Mouse (Mus musculus) ES-E14 (cell line): Measurements from ENCODE around the gene Retreg3. TPM values are rescaled to one million over a fixed set of nuclear protein-coding genes. Genes with fewer than 3 reads are reported as not detected.

Experiments used
- DNase-seq: peaks from one replicate; pipeline ENCODE4 v3.0.0-alpha.2; 2013; ENCODE audit warnings: low read depth, low spot score
- H3K27ac ChIP-seq: 2 replicates; pipeline ENCODE4 v1.5.1; 2012; ENCODE audit warnings: low read depth, mild to moderate bottlenecking, low read length, moderate library complexity, mixed read lengths; ENCODE audit not compliant: poor library complexity, insufficient read depth, severe bottlenecking
- H3K36me3 ChIP-seq: 2 replicates; pipeline ENCODE4 v1.6.1; 2012; ENCODE audit warnings: mild to moderate bottlenecking, low read length, moderate library complexity, mixed read lengths; ENCODE audit not compliant: control insufficient read depth, poor library complexity, insufficient read depth, severe bottlenecking
- H3K4me1 ChIP-seq, 2 experiments: fragments of 150-350 bp in 1 of 2; sonication (generic) in 1 of 2; 2 replicates each; pipeline ENCODE4 v1.6.1; 2012; ENCODE audit warnings: low read length in 2 of 2, mild to moderate bottlenecking in 1 of 2, mixed read lengths in 1 of 2; ENCODE audit not compliant: control insufficient read depth in 2 of 2, insufficient read depth in 2 of 2, poor library complexity in 1 of 2
- H3K4me3 ChIP-seq, 2 experiments: fragments of 150-350 bp in 1 of 2; sonication (generic) in 1 of 2; 2 replicates each; pipeline ENCODE4 v1.5.1; 2012; ENCODE audit warnings: low read length in 2 of 2, low read depth in 1 of 2, mild to moderate bottlenecking in 1 of 2, mixed read lengths in 1 of 2; ENCODE audit not compliant: insufficient read depth in 1 of 2, poor library complexity in 1 of 2, severe bottlenecking in 1 of 2
- H3K9ac ChIP-seq: 2 replicates; pipeline ENCODE4 v1.6.1; 2012; ENCODE audit warnings: low read depth, mild to moderate bottlenecking, low read length, mixed read lengths; ENCODE audit not compliant: poor library complexity, insufficient read depth, severe bottlenecking
- H3K9me3 ChIP-seq: fragments of 150-350 bp; sonication (generic); 2 replicates; pipeline ENCODE4 v1.6.1; 2012; ENCODE audit warnings: low read depth, mild to moderate bottlenecking, low read length; ENCODE audit not compliant: control insufficient read depth, insufficient read depth
- CHD2 ChIP-seq: IDR thresholded peaks from 2 replicates; pipeline ENCODE4 v1.6.1; 2014; ENCODE audit warnings: mild to moderate bottlenecking, low read depth, low read length, inconsistent platforms
- HCFC1 ChIP-seq: IDR thresholded peaks from 2 replicates; pipeline ENCODE4 v1.6.1; 2012; ENCODE audit warnings: low read length, inconsistent platforms, borderline replicate concordance; ENCODE audit not compliant: insufficient read depth
- MAFK ChIP-seq: IDR thresholded peaks from 2 replicates; pipeline ENCODE4 v1.6.1; 2014; ENCODE audit warnings: mild to moderate bottlenecking, low read depth, low read length, inconsistent platforms; ENCODE audit not compliant: insufficient read depth
- ZC3H11A ChIP-seq: IDR thresholded peaks from 2 replicates; pipeline ENCODE4 v1.6.1; 2012; ENCODE audit warnings: low read depth, mild to moderate bottlenecking, inconsistent platforms, low read length, borderline replicate concordance
- ZNF384 ChIP-seq: IDR thresholded peaks from 2 replicates; pipeline ENCODE4 v1.6.1; 2012; ENCODE audit warnings: low read depth, low read length, inconsistent platforms
- in situ Hi-C, 2 experiments: fragments of 600-800 bp; cut with MboI; formaldehyde crosslinking; loops; one replicate each; pipeline ENCODE4 v1.15.1; 2025; ENCODE audit warnings: low sequenced_read_pairs in 2 of 2, inconsistent platforms in 1 of 2; ENCODE audit not compliant: unreplicated experiment in 2 of 2
- total RNA-seq: library from RNA; depleted of rRNA; stranded (reverse); fragments of 300-350 nt; gene quantifications from 2 replicates; pipeline ENCODE4 v1.2.3, GENCODE M21; 2012

Gene Retreg3
- total RNA-seq, 1 experiment, result 60.4 TPM

DNA sequence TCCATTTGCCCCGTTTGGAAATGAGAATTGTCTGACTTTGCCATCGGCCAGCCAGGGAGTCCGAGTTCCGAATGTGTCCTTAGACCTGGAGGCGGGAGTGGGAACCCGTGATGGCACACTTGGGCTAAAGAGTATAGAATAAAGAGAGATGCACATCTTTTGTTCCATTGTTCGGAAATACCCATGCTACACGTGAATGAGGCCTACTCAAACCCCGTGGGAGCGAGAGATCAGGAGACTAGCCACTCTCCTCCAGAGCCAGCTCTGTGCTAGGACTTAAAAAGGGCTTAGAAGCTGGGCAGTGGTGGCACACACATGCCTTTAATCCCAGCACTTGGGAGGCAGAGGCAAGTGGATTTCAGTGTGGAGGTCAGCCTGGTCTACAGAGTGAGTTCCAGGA, 60.2 kb downstream of the Retreg3 start:
- no peak overlapping the region for H3K9ac ChIP-seq
- in situ Hi-C loops, result loop anchor here in 1 of 2 experiments (5.0 kb wide), 1 partner anchor 77 kb away; no protein-coding TSS in a partner anchor
- TF ChIP-seq ZNF384, result no peak
- TF ChIP-seq HCFC1, result no peak
- no peak for TF ChIP-seq ZC3H11A
- TF ChIP-seq CHD2, result no peak
- TF ChIP-seq MAFK, result no peak
- H3K4me1 ChIP-seq, result peaks cover 7 to 35% of the 10 kb centered on the region in 2 experiments
- H3K27ac ChIP-seq, result no peak overlapping the region
- no peak for DNase-seq
- no peaks in the 10 kb centered on the region for H3K9me3 ChIP-seq
- H3K4me3 ChIP-seq, result no peak overlapping the region
- peaks cover 2% of the 10 kb centered on the region; the same call in 1 of the 2 replicates for H3K36me3 ChIP-seq

DNA sequence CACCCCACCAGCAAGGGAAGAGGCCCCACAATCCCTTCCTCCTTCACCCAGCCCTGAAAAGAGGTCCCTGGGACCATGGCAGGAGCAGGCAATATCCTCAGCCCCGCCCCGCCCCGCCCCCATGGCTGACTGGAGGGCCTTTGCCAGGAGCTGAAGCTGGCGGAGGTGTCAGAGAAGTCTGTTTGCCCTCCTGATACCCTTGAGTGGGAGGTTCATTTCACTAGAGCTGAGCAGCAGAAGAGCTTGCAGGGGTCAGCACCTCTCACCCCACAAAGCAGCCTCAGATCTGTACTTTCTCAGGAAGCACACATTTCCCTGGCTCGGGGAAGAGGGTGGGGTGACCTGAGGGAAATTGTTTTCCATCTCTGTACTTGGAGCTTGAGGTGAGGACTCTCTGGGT, 61.0 kb downstream of the Retreg3 start:
- Histone ChIP-seq H3K9ac (no peak overlapping the region; the same call in 1 of the 2 replicates), H3K9me3 (no peaks in the 10 kb centered on the region), H3K4me1 (peaks cover 6 to 31% of the 10 kb centered on the region in 2 experiments), H3K4me3 (no peak overlapping the region), H3K36me3 (peaks cover 2% of the 10 kb centered on the region; the same call in 1 of the 2 replicates), H3K27ac (no peak overlapping the region)
- in situ Hi-C loops, result loop anchor here in 1 of 2 experiments (5.0 kb wide), 1 partner anchor 76 kb away; no protein-coding TSS in a partner anchor
- no peak for TF ChIP-seq HCFC1
- TF ChIP-seq CHD2, result no peak
- TF ChIP-seq ZC3H11A, result no peak
- no peak for TF ChIP-seq ZNF384
- no peak for TF ChIP-seq MAFK
- DNase-seq, result no peak

DNA sequence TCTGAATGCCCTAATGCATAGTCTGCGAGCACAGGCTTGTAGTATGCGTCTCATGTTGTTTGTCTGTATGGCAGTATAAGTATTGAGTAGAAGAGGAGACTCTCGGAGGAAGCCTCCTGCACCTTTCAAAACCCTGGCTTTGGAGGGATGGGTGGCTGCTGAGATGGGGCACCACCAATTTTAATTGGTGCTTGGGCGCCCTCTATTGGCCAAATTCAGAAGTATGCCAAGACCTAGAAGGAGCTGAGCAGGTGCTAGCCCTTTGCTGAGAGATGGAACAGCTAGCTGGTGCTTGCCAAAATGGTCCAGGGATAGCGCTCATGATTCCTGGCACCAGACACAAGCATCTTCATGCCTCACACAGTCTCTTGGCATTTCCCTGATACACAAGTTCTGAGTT, 61.8 kb downstream of the Retreg3 start:
- Histone ChIP-seq H3K4me1 (peaks cover 5 to 23% of the 10 kb centered on the region in 2 experiments), H3K4me3 (no peak overlapping the region), H3K36me3 (peaks cover 2% of the 10 kb centered on the region; the same call in 1 of the 2 replicates), H3K9me3 (no peaks in the 10 kb centered on the region), H3K9ac (no peak overlapping the region), H3K27ac (no peak overlapping the region)
- TF ChIP-seq ZNF384 (no peak), ZC3H11A (no peak), HCFC1 (no peak), MAFK (no peak), CHD2 (no peak)
- peak; percentile 81 for DNase-seq
- in situ Hi-C loops, result loop anchor here in 1 of 2 experiments (5.0 kb wide), 1 partner anchor 76 kb away; no protein-coding TSS in a partner anchor

DNA sequence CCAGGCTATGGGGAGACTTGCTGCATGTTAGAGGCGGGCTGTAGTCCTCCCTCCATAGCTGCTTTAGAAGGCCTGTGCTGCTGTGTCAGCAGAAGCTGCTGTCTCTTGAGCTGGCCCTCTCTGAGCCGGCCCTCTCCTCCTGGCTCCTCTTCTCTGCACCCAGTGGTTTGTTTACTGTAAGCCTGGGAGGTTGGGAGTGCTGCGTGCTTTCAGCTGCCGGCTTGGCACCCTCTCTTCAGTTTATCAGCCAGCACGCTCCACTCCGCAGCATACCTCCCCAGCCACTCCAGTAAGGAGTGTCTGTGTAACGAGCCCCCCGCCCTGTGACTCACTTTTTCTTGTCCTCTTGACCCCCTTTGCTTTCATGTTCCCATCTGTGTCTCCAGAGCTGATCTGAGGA, 62.8 kb downstream of the Retreg3 start:
- Histone ChIP-seq H3K9me3 (no peaks in the 10 kb centered on the region), H3K9ac (no peak overlapping the region), H3K4me3 (no peak overlapping the region), H3K36me3 (no peaks in the 10 kb centered on the region; the same call in 1 of the 2 replicates), H3K27ac (no peak overlapping the region), H3K4me1 (peaks cover 5 to 16% of the 10 kb centered on the region in 2 experiments; a peak in 3 of 4 replicates)
- no peak for DNase-seq
- TF ChIP-seq ZNF384, result no peak
- TF ChIP-seq HCFC1, result no peak
- no peak for TF ChIP-seq ZC3H11A
- TF ChIP-seq CHD2, result no peak
- TF ChIP-seq MAFK, result peak; percentile 56; the same call in 1 of the 2 replicates
- in situ Hi-C loops, result loop anchor here in 1 of 2 experiments (5.0 kb wide), 1 partner anchor 75 kb away; no protein-coding TSS in a partner anchor

DNA sequence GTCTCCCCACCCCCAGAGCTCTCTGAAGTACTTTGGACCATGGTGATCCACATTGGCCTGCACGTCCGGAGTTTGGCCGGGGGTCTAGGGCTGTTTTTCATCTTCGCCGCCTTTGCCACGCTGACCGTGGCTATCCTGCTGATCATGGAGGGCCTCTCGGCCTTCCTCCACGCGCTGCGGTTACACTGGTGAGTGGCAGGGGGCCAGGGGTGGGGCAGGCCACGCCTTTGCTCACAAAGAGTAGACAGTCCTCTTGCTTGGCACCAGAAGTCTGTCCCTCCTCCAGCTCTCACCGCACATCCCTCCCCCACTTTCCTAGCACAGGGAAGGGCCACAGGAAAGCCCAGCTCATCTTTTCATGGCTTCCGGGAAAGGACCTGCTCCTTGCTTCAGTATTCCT, 64.3 kb downstream of the Retreg3 start:
- Histone ChIP-seq H3K9ac (peak overlapping the region; percentile 29), H3K36me3 (no peaks in the 10 kb centered on the region; the same call in 1 of the 2 replicates), H3K4me1 (peaks cover 5 to 14% of the 10 kb centered on the region in 2 experiments; a peak in 3 of 4 replicates), H3K27ac (no peak overlapping the region), H3K4me3 (no peak overlapping the region), H3K9me3 (no peaks in the 10 kb centered on the region)
- no peak for DNase-seq
- in situ Hi-C loops, result loop anchor here in 1 of 2 experiments (5.0 kb wide), 1 partner anchor 73 kb away; no protein-coding TSS in a partner anchor
- TF ChIP-seq MAFK, result no peak
- TF ChIP-seq CHD2, result no peak
- TF ChIP-seq ZC3H11A, result no peak
